Comparison of ENCODE assay signal across 8 mouse cellular contexts in the genomic region with DNA sequence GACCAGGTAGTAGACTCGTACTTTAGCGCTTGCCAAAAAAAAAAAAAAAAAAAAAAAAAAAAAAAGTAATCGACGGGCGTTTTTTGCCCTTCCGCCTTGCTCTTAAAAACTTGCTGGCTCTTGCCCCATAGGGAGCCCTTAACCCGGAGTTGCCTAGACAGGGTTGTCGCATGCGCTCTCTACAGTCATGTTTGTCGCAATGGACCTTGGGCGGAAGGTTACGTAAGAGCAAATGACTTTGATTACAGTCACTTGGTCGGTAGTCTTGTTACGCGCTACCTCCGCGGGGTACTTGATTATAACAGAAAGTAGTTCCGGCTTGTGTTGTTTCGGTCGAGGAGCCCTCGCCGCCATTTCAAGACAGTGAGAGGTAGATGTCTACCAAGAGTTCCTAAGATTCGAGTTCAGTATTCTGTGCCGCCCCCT. TPM values are rescaled to one million over a fixed set of nuclear protein-coding genes. Genes with fewer than 3 reads are reported as not detected.
DNase-seq lines count a peak whose midpoint lies in the region; ATAC-seq and TF ChIP-seq lines count a peak whose summit lies in the region.

A gene (plus strand): TSS at position 320 of the 426 bp plus-strand sequence.

- peaks cover 4% of the 10 kb centered on the region; the same call in 1 of the 2 replicates for H3K4me1 ChIP-seq in hindbrain, embryonic 10.5 days (replicated peaks)
- no peaks in the 10 kb centered on the region for H3K4me1 ChIP-seq in lung, postnatal 0 days (ENCODE audit: insufficient read depth, low read depth, low read length)

- 10% methylated on average over 24 of the region's 24 CpGs for WGBS in hindbrain, embryonic 10.5 days
- WGBS in lung, postnatal 0 days: 10% methylated on average over 24 of the region's 24 CpGs

- peak within 1 kb of the TSS; percentile 92 for H3K27ac ChIP-seq in hindbrain, embryonic 10.5 days
- peak within 1 kb of the TSS; percentile 73 for H3K27ac ChIP-seq in lung, postnatal 0 days (ENCODE audit: low read length)

- peaks cover 31% of the 10 kb centered on the region for H3K27me3 ChIP-seq in hindbrain, embryonic 10.5 days (ENCODE audit: insufficient read depth, poor library complexity, severe bottlenecking)
- no peaks in the 10 kb centered on the region for H3K27me3 ChIP-seq in lung, postnatal 0 days (replicated peaks; ENCODE audit: insufficient read depth, low read length)

- peak; percentile 70 for ATAC-seq in frontal cortex, adult (ENCODE audit: low TSS enrichment)
- ATAC-seq in lung, postnatal 0 days: peak; percentile 98

- peak; percentile 71; the same call in 1 of the 2 replicates for TF ChIP-seq EP300 in lung, postnatal 0 days (IDR thresholded peaks at IDR 0.05)

- H3K4me2 ChIP-seq in lung, postnatal 0 days (replicated peaks; ENCODE audit: low read depth, low read length): peak within 1 kb of the TSS; percentile 52

- peak within 1 kb of the TSS; percentile 71 for H3K4me3 ChIP-seq in hindbrain, embryonic 10.5 days
- peak within 1 kb of the TSS; percentile 63 for H3K4me3 ChIP-seq in lung, postnatal 0 days (ENCODE audit: low read depth, low read length)

- peaks cover 10% of the 10 kb centered on the region for H3K36me3 ChIP-seq in hindbrain, embryonic 10.5 days
- no peaks in the 10 kb centered on the region for H3K36me3 ChIP-seq in lung, postnatal 0 days (ENCODE audit: insufficient read depth, low read length)

- TF ChIP-seq CTCF in lung, postnatal 0 days (IDR thresholded peaks at IDR 0.05): no peak

- H3K9me3 ChIP-seq in hindbrain, embryonic 10.5 days: no peaks in the 10 kb centered on the region
- no peaks in the 10 kb centered on the region for H3K9me3 ChIP-seq in lung, postnatal 0 days (ENCODE audit: low read length)

- DNase-seq in MN1 (ENCODE audit: low spot score): peak; percentile 95
- peak; percentile 95 for DNase-seq in cerebellum, adult 9-10 months
- DNase-seq in hindbrain, embryonic 10.5 days (ENCODE audit: low spot score): peak; percentile 87
- DNase-seq in layer of hippocampus, adult 9-11 months: peak; percentile 92
- DNase-seq in lung, postnatal 0 days (ENCODE audit: low spot score): peak; percentile 97
- DNase-seq in ovary, postnatal 14 days (ENCODE audit: low spot score): peak; percentile 62
- peak; percentile 89 for DNase-seq in thymus, postnatal 14 days

- peak within 1 kb of the TSS; percentile 76 for H3K9ac ChIP-seq in lung, postnatal 0 days (replicated peaks; ENCODE audit: low read depth)

RNA-seq across cellular contexts. Expression of the gene that starts here (rescaled TPM):
- polyA plus RNA-seq in hindbrain, embryonic 10.5 days (2016; fragmentation: Nextera tagmentation; extraction: Ambion mirVana): 138 and 140 TPM in 2 replicates
- polyA plus RNA-seq in lung, postnatal 0 days (2015; fragmentation: Nextera tagmentation; extraction: Ambion mirVana): 76.6 and 88.2 TPM in 2 replicates

Comparison
In these comparisons a context has a peak if more than half of its experiments do, and no peak if none do; other contexts are left out.
1. Peak in every context shown above with its lines: DNase-seq, ATAC-seq, H3K4me3 ChIP-seq and H3K27ac ChIP-seq.